Mouse (Mus musculus) neural tube, embryonic 11.5 days (tissue): ENCODE data around the gene Stra6. TPM values are rescaled to one million over a fixed set of nuclear protein-coding genes. Genes with fewer than 3 reads are reported as not detected.

Source experiments
- ATAC-seq: fragments of 200-750 bp; cut with Nextera tagmentation; 2 replicates; pipeline ENCODE4 v1.8.0; 2017; ENCODE audit warnings: moderate number of reproducible peaks, mild to moderate bottlenecking, moderate TSS enrichment, moderate library complexity; ENCODE audit not compliant: insufficient read depth, low FRiP score, low TSS enrichment
- DNase-seq: peaks from one replicate; pipeline ENCODE4 v3.0.0-alpha.2; 2015; ENCODE audit warnings: low spot score
- H3K27ac ChIP-seq: fragments of 300-500 bp; sonication (generic); 2 replicates; pipeline ENCODE4 v1.5.1; 2014; ENCODE audit warnings: low read depth, mild to moderate bottlenecking, low read length
- H3K27me3 ChIP-seq: fragments of 300-500 bp; sonication (generic); 2 replicates; pipeline ENCODE4 v1.6.1; 2014; ENCODE audit warnings: mild to moderate bottlenecking, low read length, mixed read lengths; ENCODE audit not compliant: control insufficient read depth, insufficient read depth
- H3K36me3 ChIP-seq: fragments of 300-500 bp; sonication (generic); 2 replicates; pipeline ENCODE4 v1.6.1; 2014; ENCODE audit warnings: mild to moderate bottlenecking, low read length, moderate library complexity, mixed read lengths; ENCODE audit not compliant: control insufficient read depth, insufficient read depth
- H3K4me1 ChIP-seq: fragments of 300-500 bp; sonication (generic); 2 replicates; pipeline ENCODE4 v1.6.1; 2014; ENCODE audit warnings: low read length, mixed read lengths; ENCODE audit not compliant: control insufficient read depth, insufficient read depth
- H3K4me2 ChIP-seq: fragments of 300-500 bp; sonication (generic); 2 replicates; pipeline ENCODE4 v1.6.1; 2014; ENCODE audit warnings: low read depth, mild to moderate bottlenecking, moderate library complexity
- H3K4me3 ChIP-seq: fragments of 300-500 bp; sonication (generic); 2 replicates; pipeline ENCODE4 v1.5.1; 2014; ENCODE audit warnings: low read depth, low read length
- H3K9ac ChIP-seq: fragments of 300-500 bp; sonication (generic); 2 replicates; pipeline ENCODE4 v1.6.1; 2014; ENCODE audit warnings: mild to moderate bottlenecking, low read length
- H3K9me3 ChIP-seq: fragments of 300-500 bp; sonication (generic); 2 replicates; pipeline ENCODE4 v1.6.1; 2016; ENCODE audit warnings: low read length; ENCODE audit not compliant: control insufficient read depth
- WGBS: fragments of 180-500 bp; shearing (Covaris S2); extraction: QIAGEN DNeasy Blood & Tissue Kit; methylation state at CpG from one replicate; pipeline ENCODE4 v1.1.7; 2014; 5-methylcytosine and 5-hydroxymethylcytosine counted together
- polyA plus RNA-seq: library from polyadenylated mRNA; unstranded; fragments of >200 nt; fragmentation: Nextera tagmentation; extraction: Ambion mirVana; gene quantifications from 2 replicates; pipeline ENCODE4 v1.2.1, GENCODE M21; 2014

Stra6 gene
- 53.7 and 55.2 TPM in 2 replicates for polyA plus RNA-seq

DNA sequence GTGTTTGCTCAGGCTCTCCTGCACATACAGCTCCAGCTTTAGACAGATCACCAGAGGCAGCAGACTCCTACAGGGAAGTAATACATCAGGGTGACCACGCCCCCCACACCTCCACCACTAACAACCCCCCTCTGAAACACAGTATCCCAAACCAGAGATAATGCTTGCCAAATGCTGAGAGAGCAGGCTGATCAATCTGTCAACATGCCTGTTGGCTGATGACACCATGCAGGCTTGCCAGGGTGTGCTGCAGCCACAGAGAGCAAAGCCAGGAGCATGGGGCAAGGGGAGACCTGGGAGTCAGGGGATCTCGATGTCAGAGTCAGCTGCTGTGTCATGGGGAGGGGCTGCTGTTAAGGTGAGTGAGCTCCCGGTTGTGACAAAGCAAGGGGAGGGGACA, at the start of gene Stra6:
Gene Stra6 (plus strand): TSS at position 258 of the 400 bp plus-strand sequence.
- Histone ChIP-seq H3K4me1 (peaks cover 9% of the 10 kb centered on the region), H3K36me3 (no peaks in the 10 kb centered on the region), H3K27me3 (0 out of 2 replicates have a peak, but pooled peaks cover 4% of the 10 kb centered on the region), H3K4me2 (no peak within 1 kb of the TSS), H3K27ac (no peak within 1 kb of the TSS), H3K4me3 (no peak within 1 kb of the TSS), H3K9ac (no peak within 1 kb of the TSS), H3K9me3 (no peaks in the 10 kb centered on the region)
- no peak for ATAC-seq
- DNase-seq = no peak
- WGBS = 27% methylated on average over 3 of the region's 3 CpGs

- Histone ChIP-seq H3K4me1 (no peaks in the 10 kb centered on the region), H3K36me3 (no peaks in the 10 kb centered on the region), H3K9ac (no peak overlapping the region), H3K27me3 (no peaks in the 10 kb centered on the region), H3K4me3 (no peak overlapping the region), H3K27ac (no peak overlapping the region), H3K4me2 (no peak overlapping the region), H3K9me3 (no peaks in the 10 kb centered on the region)
- 66% methylated on average over 8 of the region's 8 CpGs for WGBS
- ATAC-seq (no peak), DNase-seq (no peak)
Observed at GRCm38 (mm10) chr9:58014393-58015160, 49.0 kb upstream of the Stra6 start.

DNA sequence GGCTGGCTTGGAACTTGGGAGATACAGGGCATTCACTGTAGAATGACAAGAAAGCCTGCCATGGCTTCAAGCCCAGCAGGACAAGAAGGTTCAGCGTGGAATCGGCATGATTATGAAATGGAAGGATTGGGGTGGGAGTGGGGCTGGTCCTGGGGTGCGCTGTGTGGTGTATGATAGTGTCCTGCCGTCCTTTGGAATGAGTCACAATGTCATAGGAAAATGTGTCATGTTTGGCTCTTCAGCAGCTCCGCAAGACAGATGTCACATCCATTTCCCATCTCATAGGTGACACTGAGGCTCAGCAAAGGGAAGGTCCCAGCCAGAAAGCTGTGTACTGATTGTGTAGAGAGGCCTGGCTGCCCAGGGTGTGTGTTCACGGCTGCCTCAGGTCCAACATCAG, 47.7 kb upstream of the Stra6 start:
- whole genome bisulfite sequencing = 88% methylated on average over 6 of the region's 6 CpGs
- H3K27ac ChIP-seq = no peak overlapping the region
- no peak overlapping the region for H3K4me3 ChIP-seq
- H3K27me3 ChIP-seq = no peaks in the 10 kb centered on the region
- ATAC-seq (no peak), DNase-seq (no peak)
- H3K36me3 ChIP-seq = no peaks in the 10 kb centered on the region
- no peaks in the 10 kb centered on the region for H3K4me1 ChIP-seq
- H3K9ac ChIP-seq = no peak overlapping the region
- no peak overlapping the region for H3K4me2 ChIP-seq
- H3K9me3 ChIP-seq = no peaks in the 10 kb centered on the region

DNA sequence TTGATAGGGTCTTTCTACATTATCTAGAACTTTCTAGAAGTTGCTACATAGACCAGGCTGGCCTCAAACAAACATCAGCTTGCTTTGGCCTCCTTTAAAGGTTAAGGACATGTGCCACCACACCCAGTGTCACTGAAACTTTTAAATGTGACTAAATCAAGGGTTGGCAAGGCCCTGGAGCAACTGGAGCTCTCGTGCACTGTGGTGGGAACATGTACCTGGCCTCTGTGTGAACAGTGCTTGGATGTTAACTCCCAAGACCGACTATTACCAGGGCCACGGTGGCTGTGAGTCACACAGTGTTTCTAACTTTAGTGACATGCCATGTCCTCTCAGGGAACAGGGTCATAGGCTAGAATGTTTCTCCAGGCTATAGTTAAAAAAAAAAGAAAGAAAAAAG, 46.6 kb upstream of the Stra6 start:
- Histone ChIP-seq H3K36me3 (no peaks in the 10 kb centered on the region), H3K4me1 (no peaks in the 10 kb centered on the region), H3K27ac (no peak overlapping the region), H3K9ac (no peak overlapping the region), H3K4me3 (no peak overlapping the region), H3K27me3 (no peaks in the 10 kb centered on the region), H3K9me3 (no peaks in the 10 kb centered on the region), H3K4me2 (no peak overlapping the region)
- 78% methylated on average over 3 of the region's 3 CpGs for WGBS
- ATAC-seq (no peak), DNase-seq (no peak)

DNA sequence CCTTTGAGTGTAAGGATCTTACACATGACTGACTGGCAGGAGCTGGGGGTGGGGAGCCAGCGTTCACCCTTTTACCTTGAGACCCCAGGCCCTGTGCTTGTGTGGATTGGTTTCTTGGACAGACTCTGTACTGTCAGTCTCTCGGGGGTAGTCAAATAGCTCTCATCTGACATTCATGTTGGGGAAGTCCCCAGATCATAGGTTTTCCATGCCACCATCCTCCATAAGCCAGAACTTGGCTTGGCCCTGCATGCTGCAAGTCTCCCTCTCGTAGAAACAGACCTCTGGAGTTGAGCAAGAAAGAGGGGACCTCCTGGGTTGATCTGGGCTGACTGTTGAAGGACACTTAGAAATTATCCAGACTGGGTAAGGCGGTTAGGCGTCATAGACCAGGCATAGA, 45.2 kb upstream of the Stra6 start:
- Histone ChIP-seq H3K9me3 (no peaks in the 10 kb centered on the region), H3K4me3 (no peak overlapping the region), H3K9ac (no peak overlapping the region), H3K27me3 (no peaks in the 10 kb centered on the region), H3K4me2 (no peak overlapping the region), H3K27ac (no peak overlapping the region), H3K4me1 (no peaks in the 10 kb centered on the region), H3K36me3 (no peaks in the 10 kb centered on the region)
- no peak for ATAC-seq
- 92% methylated on average over 5 of the region's 5 CpGs for WGBS
- no peak for DNase-seq

- Histone ChIP-seq H3K4me3 (no peak overlapping the region), H3K9ac (no peak overlapping the region), H3K4me2 (no peak overlapping the region), H3K4me1 (no peaks in the 10 kb centered on the region), H3K27ac (no peak overlapping the region), H3K9me3 (no peaks in the 10 kb centered on the region), H3K36me3 (no peaks in the 10 kb centered on the region), H3K27me3 (no peaks in the 10 kb centered on the region)
- DNase-seq (no peak), ATAC-seq (no peak)
- 89% methylated on average over 9 of the region's 9 CpGs for WGBS
Observed at GRCm38 (mm10) chr9:58025995-58026394, 37.6 kb upstream of the Stra6 start.

- WGBS = 32% methylated on average over 2 of the region's 2 CpGs
- DNase-seq (no peak), ATAC-seq (no peak)
Observed at GRCm38 (mm10) chr9:58027426-58028180, 36.0 kb upstream of the Stra6 start.

GRCm38 (mm10) chr9:58028841-58029240, 34.7 kb upstream of the Stra6 start:
- Histone ChIP-seq H3K9ac (no peak overlapping the region), H3K4me2 (no peak overlapping the region), H3K27ac (no peak overlapping the region), H3K9me3 (no peaks in the 10 kb centered on the region), H3K4me1 (no peaks in the 10 kb centered on the region), H3K4me3 (no peak overlapping the region), H3K27me3 (no peaks in the 10 kb centered on the region), H3K36me3 (no peaks in the 10 kb centered on the region)
- WGBS = 77% methylated on average over 5 of the region's 5 CpGs
- ATAC-seq (no peak), DNase-seq (no peak)

More at GRCm38 (mm10) chr9:58027426-58028180, 36.0 kb upstream of the Stra6 start:
- H3K4me1 ChIP-seq = no peaks in the 10 kb centered on the region
- H3K9me3 ChIP-seq = no peaks in the 10 kb centered on the region
- no peak overlapping the region for H3K4me3 ChIP-seq
- H3K27ac ChIP-seq = no peak overlapping the region
- no peak overlapping the region for H3K4me2 ChIP-seq
- no peaks in the 10 kb centered on the region for H3K27me3 ChIP-seq
- no peaks in the 10 kb centered on the region for H3K36me3 ChIP-seq
- no peak overlapping the region for H3K9ac ChIP-seq

- no peak for ATAC-seq
- no peaks in the 10 kb centered on the region for H3K4me1 ChIP-seq
- no peak overlapping the region for H3K9ac ChIP-seq
- H3K27ac ChIP-seq = no peak overlapping the region
- DNase-seq = no peak
- H3K4me2 ChIP-seq = no peak overlapping the region
- no peaks in the 10 kb centered on the region for H3K36me3 ChIP-seq
- H3K9me3 ChIP-seq = no peaks in the 10 kb centered on the region
- 86% methylated on average over 6 of the region's 6 CpGs for WGBS
- no peak overlapping the region for H3K4me3 ChIP-seq
- no peaks in the 10 kb centered on the region for H3K27me3 ChIP-seq
Observed at GRCm38 (mm10) chr9:58029635-58030034, 34.0 kb upstream of the Stra6 start.
